Mouse (Mus musculus) stomach, embryonic 16.5 days (tissue): ENCODE data around the gene Thg1l. TPM values are rescaled to one million over a fixed set of nuclear protein-coding genes. Genes with fewer than 3 reads are reported as not detected.

Source experiments
- ATAC-seq: fragments of 200-750 bp; cut with Nextera tagmentation; 2 replicates; pipeline ENCODE4 v1.8.0; 2017; ENCODE audit warnings: moderate number of reproducible peaks, moderate TSS enrichment; ENCODE audit not compliant: insufficient read depth, low FRiP score
- H3K27ac ChIP-seq: fragments of 300-500 bp; sonication (generic); 2 replicates; pipeline ENCODE4 v1.5.1; 2014; ENCODE audit warnings: low read length
- H3K27me3 ChIP-seq: fragments of 300-500 bp; sonication (generic); 2 replicates; pipeline ENCODE4 v1.6.1; 2014; ENCODE audit warnings: low read length, control low read depth, mixed read lengths; ENCODE audit not compliant: control insufficient read depth, insufficient read depth
- H3K36me3 ChIP-seq: fragments of 300-500 bp; sonication (generic); 2 replicates; pipeline ENCODE4 v1.6.1; 2014; ENCODE audit warnings: low read length; ENCODE audit not compliant: control insufficient read depth, insufficient read depth
- H3K4me1 ChIP-seq: fragments of 300-500 bp; sonication (generic); 2 replicates; pipeline ENCODE4 v1.6.1; 2014; ENCODE audit warnings: low read length, control low read depth, mixed read lengths; ENCODE audit not compliant: control insufficient read depth, insufficient read depth
- H3K4me2 ChIP-seq: fragments of 300-500 bp; sonication (generic); 2 replicates; pipeline ENCODE4 v1.6.1; 2014; ENCODE audit warnings: low read depth, low read length, mixed read lengths
- H3K4me3 ChIP-seq: fragments of 300-500 bp; sonication (generic); replicated peaks from 2 replicates; pipeline ENCODE4 v1.5.1; 2014; ENCODE audit warnings: mild to moderate bottlenecking, low read length
- H3K9ac ChIP-seq: fragments of 300-500 bp; sonication (generic); 2 replicates; pipeline ENCODE4 v1.6.1; 2014; ENCODE audit warnings: low read length
- H3K9me3 ChIP-seq: fragments of 300-500 bp; sonication (generic); replicated peaks from 2 replicates; pipeline ENCODE4 v1.6.1; 2016; ENCODE audit warnings: low read length, control low read depth; ENCODE audit not compliant: control insufficient read depth
- WGBS: fragments of 180-500 bp; shearing (Covaris S2); extraction: QIAGEN DNeasy Blood & Tissue Kit; methylation state at CpG from one replicate; pipeline ENCODE4 v1.1.7; 2014; 5-methylcytosine and 5-hydroxymethylcytosine counted together
- polyA plus RNA-seq: library from polyadenylated mRNA; unstranded; fragments of >200 nt; fragmentation: Nextera tagmentation; extraction: Ambion mirVana; gene quantifications from 2 replicates; pipeline ENCODE4 v1.2.1, GENCODE M21; 2015

The Thg1l gene
- polyA plus RNA-seq, 1 experiment from 2014 or later: 10.5 TPM

GRCm38 (mm10) chr11:45918836-45919235 is 36.5 kb downstream of the Thg1l start:
- Histone ChIP-seq H3K27ac (no peak overlapping the region), H3K9ac (no peak overlapping the region), H3K9me3 (no peaks in the 10 kb centered on the region), H3K4me1 (no peaks in the 10 kb centered on the region), H3K36me3 (no peaks in the 10 kb centered on the region), H3K27me3 (no peaks in the 10 kb centered on the region), H3K4me3 (no peak overlapping the region), H3K4me2 (no peak overlapping the region)
- 76% methylated on average over 4 of the region's 4 CpGs for WGBS
- no peak for ATAC-seq

GRCm38 (mm10) chr11:45918018-45918417 is 37.3 kb downstream of the Thg1l start:
- WGBS: 95% methylated on average over 6 of the region's 6 CpGs
- ATAC-seq: no peak
- H3K4me2 ChIP-seq: no peak overlapping the region
- H3K36me3 ChIP-seq: no peaks in the 10 kb centered on the region
- H3K9me3 ChIP-seq: no peaks in the 10 kb centered on the region
- H3K27me3 ChIP-seq: no peaks in the 10 kb centered on the region
- H3K9ac ChIP-seq: no peak overlapping the region
- H3K27ac ChIP-seq: no peak overlapping the region
- no peaks in the 10 kb centered on the region for H3K4me1 ChIP-seq
- H3K4me3 ChIP-seq: no peak overlapping the region

GRCm38 (mm10) chr11:45916196-45916595 is 39.1 kb downstream of the Thg1l start:
- Histone ChIP-seq H3K4me3 (no peak overlapping the region), H3K4me2 (no peak overlapping the region), H3K4me1 (no peaks in the 10 kb centered on the region), H3K9me3 (no peaks in the 10 kb centered on the region), H3K9ac (no peak overlapping the region), H3K27me3 (no peaks in the 10 kb centered on the region), H3K27ac (no peak overlapping the region), H3K36me3 (no peaks in the 10 kb centered on the region)
- 78% methylated on average over 10 of the region's 10 CpGs for WGBS
- ATAC-seq: no peak

GRCm38 (mm10) chr11:45910701-45911100 is 44.6 kb downstream of the Thg1l start:
- no peaks in the 10 kb centered on the region for H3K4me1 ChIP-seq
- WGBS: 94% methylated on average over 5 of the region's 5 CpGs
- no peaks in the 10 kb centered on the region for H3K27me3 ChIP-seq
- no peak overlapping the region for H3K27ac ChIP-seq
- H3K9ac ChIP-seq: no peak overlapping the region
- H3K9me3 ChIP-seq: no peaks in the 10 kb centered on the region
- peaks cover 14% of the 10 kb centered on the region; the same call in 1 of the 2 replicates for H3K36me3 ChIP-seq
- no peak overlapping the region for H3K4me3 ChIP-seq
- H3K4me2 ChIP-seq: no peak overlapping the region
- no peak for ATAC-seq

- H3K36me3 ChIP-seq: peaks cover 14% of the 10 kb centered on the region; the same call in 1 of the 2 replicates
- WGBS: 95% methylated on average over 7 of the region's 7 CpGs
These were observed 46.4 kb downstream of the Thg1l start for GRCm38 (mm10) chr11:45908894-45909293.

GRCm38 (mm10) chr11:45908070-45908469 is 47.2 kb downstream of the Thg1l start:
- WGBS: 89% methylated on average over 7 of the region's 7 CpGs
- H3K36me3 ChIP-seq: peaks cover 14% of the 10 kb centered on the region; the same call in 1 of the 2 replicates
- no peaks in the 10 kb centered on the region for H3K9me3 ChIP-seq
- H3K4me2 ChIP-seq: no peak overlapping the region
- no peaks in the 10 kb centered on the region for H3K4me1 ChIP-seq
- no peak overlapping the region for H3K27ac ChIP-seq
- no peaks in the 10 kb centered on the region for H3K27me3 ChIP-seq
- H3K9ac ChIP-seq: no peak overlapping the region
- H3K4me3 ChIP-seq: no peak overlapping the region
- ATAC-seq: no peak

More at GRCm38 (mm10) chr11:45908894-45909293, 46.4 kb downstream of the Thg1l start:
- H3K4me1 ChIP-seq: no peaks in the 10 kb centered on the region
- H3K9me3 ChIP-seq: no peaks in the 10 kb centered on the region
- H3K27ac ChIP-seq: no peak overlapping the region
- H3K4me3 ChIP-seq: no peak overlapping the region
- H3K4me2 ChIP-seq: no peak overlapping the region
- H3K27me3 ChIP-seq: no peaks in the 10 kb centered on the region
- H3K9ac ChIP-seq: no peak overlapping the region
- ATAC-seq: no peak

- Histone ChIP-seq H3K4me1 (no peaks in the 10 kb centered on the region), H3K4me2 (no peak overlapping the region), H3K36me3 (peaks cover 14% of the 10 kb centered on the region), H3K27ac (no peak overlapping the region), H3K9ac (no peak overlapping the region), H3K27me3 (no peaks in the 10 kb centered on the region), H3K4me3 (no peak overlapping the region), H3K9me3 (no peaks in the 10 kb centered on the region)
- WGBS: 75% methylated on average over 5 of the region's 5 CpGs
- ATAC-seq: no peak
These were observed 48.0 kb downstream of the Thg1l start for GRCm38 (mm10) chr11:45907301-45907700.

GRCm38 (mm10) chr11:45906109-45906786 is 49.0 kb downstream of the Thg1l start:
- no peaks in the 10 kb centered on the region for H3K4me1 ChIP-seq
- no peak overlapping the region for H3K4me2 ChIP-seq
- 88% methylated on average over 8 of the region's 8 CpGs for WGBS
- H3K9me3 ChIP-seq: no peaks in the 10 kb centered on the region
- H3K36me3 ChIP-seq: peaks cover 14% of the 10 kb centered on the region
- H3K9ac ChIP-seq: no peak overlapping the region
- H3K27me3 ChIP-seq: no peaks in the 10 kb centered on the region
- no peak overlapping the region for H3K4me3 ChIP-seq
- no peak overlapping the region for H3K27ac ChIP-seq
- ATAC-seq: no peak

GRCm38 (mm10) chr11:45900233-45901015 is 54.9 kb downstream of the Thg1l start:
- Histone ChIP-seq H3K9ac (no peak overlapping the region), H3K4me2 (no peak overlapping the region), H3K27me3 (no peaks in the 10 kb centered on the region), H3K4me3 (no peak overlapping the region), H3K9me3 (no peaks in the 10 kb centered on the region), H3K36me3 (peaks cover 2% of the 10 kb centered on the region), H3K27ac (no peak overlapping the region), H3K4me1 (no peaks in the 10 kb centered on the region)
- 60% methylated on average over 11 of the region's 11 CpGs for WGBS
- ATAC-seq: no peak
